Mouse (Mus musculus) liver, embryonic 12.5 days (tissue): Measurements from ENCODE around the gene Ngrn. TPM values are rescaled to one million over a fixed set of nuclear protein-coding genes. Genes with fewer than 3 reads are reported as not detected.

Source experiments
- ATAC-seq: fragments of 200-750 bp; cut with Nextera tagmentation; 2 replicates; pipeline ENCODE4 v1.8.0; 2017; ENCODE audit warnings: moderate number of reproducible peaks, mild to moderate bottlenecking, moderate library complexity
- H3K27ac ChIP-seq: fragments of 300-500 bp; sonication (generic); 2 replicates; pipeline ENCODE4 v1.5.1; 2016; ENCODE audit warnings: mild to moderate bottlenecking
- H3K27me3 ChIP-seq: fragments of 300-500 bp; sonication (generic); replicated peaks from 2 replicates; pipeline ENCODE4 v1.6.1; 2016; ENCODE audit warnings: mild to moderate bottlenecking, moderate library complexity
- H3K36me3 ChIP-seq: fragments of 300-500 bp; sonication (generic); 2 replicates; pipeline ENCODE4 v1.6.1; 2016; ENCODE audit warnings: mild to moderate bottlenecking, moderate library complexity
- H3K4me1 ChIP-seq: fragments of 300-500 bp; sonication (generic); 2 replicates; pipeline ENCODE4 v1.6.1; 2016
- H3K4me2 ChIP-seq: fragments of 300-500 bp; sonication (generic); 2 replicates; pipeline ENCODE4 v1.6.1; 2016; ENCODE audit warnings: mild to moderate bottlenecking, moderate library complexity
- H3K4me3 ChIP-seq: fragments of 300-500 bp; sonication (generic); 2 replicates; pipeline ENCODE4 v1.5.1; 2016; ENCODE audit warnings: mild to moderate bottlenecking, moderate library complexity
- H3K9ac ChIP-seq: fragments of 300-500 bp; sonication (generic); 2 replicates; pipeline ENCODE4 v1.6.1; 2016; ENCODE audit warnings: mild to moderate bottlenecking, moderate library complexity
- H3K9me3 ChIP-seq: fragments of 300-500 bp; sonication (generic); replicated peaks from 2 replicates; pipeline ENCODE4 v1.6.1; 2016; ENCODE audit warnings: mild to moderate bottlenecking, moderate library complexity
- whole genome bisulfite sequencing: fragments of 180-500 bp; shearing (Covaris S2); methylation state at CpG from one replicate; pipeline ENCODE4 v1.1.7; 2016; ENCODE audit not compliant: insufficient replicate concordance; 5-methylcytosine and 5-hydroxymethylcytosine counted together
- polyA plus RNA-seq: library from polyadenylated mRNA; unstranded; fragments of >200 nt; fragmentation: Nextera tagmentation; extraction: Ambion mirVana; gene quantifications from 2 replicates; pipeline ENCODE4 v1.2.1, GENCODE M21; 2016

Gene Ngrn
- polyA plus RNA-seq, 1 experiment from 2014 or later = 45.6 TPM

DNA sequence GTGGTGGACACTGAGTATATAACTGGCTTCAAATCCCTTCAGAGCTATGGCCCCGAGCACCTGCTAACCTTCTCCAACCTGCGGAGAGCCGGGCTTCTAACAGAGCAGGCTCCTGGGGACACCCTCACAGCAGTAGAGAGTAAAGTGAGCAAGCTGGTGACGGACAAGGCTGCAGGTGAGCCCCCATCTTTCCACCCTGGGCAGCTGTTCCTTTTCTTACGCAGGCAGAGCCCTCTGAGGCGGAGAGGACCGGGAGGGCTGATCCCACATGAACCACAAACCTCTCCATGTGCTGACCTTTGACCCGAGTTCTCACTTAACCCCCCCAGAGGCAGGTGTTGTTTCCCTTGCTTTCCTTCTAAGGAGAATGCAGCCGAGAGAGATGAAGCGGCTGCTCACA, 26.7 kb downstream of the Ngrn start:
- peaks cover 82% of the 10 kb centered on the region for H3K36me3 ChIP-seq

DNA sequence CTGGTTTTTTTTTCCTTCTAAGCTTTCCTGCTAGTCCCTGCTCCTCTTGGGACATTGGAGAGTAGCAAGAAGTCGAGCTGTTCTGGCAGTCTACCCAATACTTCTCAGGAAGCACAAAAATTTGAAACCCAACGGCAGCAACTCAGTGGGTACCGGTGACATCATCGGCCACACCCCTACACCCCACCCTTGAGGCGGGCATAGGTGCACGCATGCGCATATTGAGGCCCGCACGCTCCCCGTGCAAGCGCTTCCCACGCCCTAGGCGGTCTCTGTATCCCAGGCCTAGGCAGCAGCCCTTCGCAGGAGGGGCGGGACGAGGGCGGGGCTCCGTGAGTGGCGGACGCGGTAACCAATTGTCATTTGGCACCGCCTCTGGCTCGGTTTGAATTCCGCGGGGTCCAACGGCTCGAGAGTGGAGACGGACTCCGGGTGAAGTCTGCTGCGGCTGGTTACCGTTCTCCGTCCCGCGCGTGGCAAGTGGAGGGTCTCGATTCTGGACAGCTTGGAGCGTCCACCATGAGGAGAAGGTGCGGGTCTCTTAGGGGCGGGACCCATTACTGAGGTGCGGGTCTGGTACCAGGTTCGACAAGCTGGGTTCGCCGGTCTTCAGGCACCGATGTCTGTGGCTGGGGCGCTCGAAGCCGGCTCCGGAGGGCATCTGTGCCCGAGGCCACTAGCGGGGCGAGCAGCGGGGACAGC, 33.2 kb downstream of the Ngrn start, which contains the start of gene Prc1:
Prc1 (plus strand) TSS at position 389 of the 702 bp plus-strand sequence.
- WGBS = under 1% methylated on average over 52 of the region's 52 CpGs
- H3K4me2 ChIP-seq = peak within 1 kb of the TSS; percentile 71
- H3K36me3 ChIP-seq = peaks cover 53% of the 10 kb centered on the region
- peaks cover 61% of the 10 kb centered on the region for H3K4me1 ChIP-seq
- H3K9ac ChIP-seq = peak within 1 kb of the TSS; percentile 95
- peak within 1 kb of the TSS; percentile 89 for H3K4me3 ChIP-seq
- ATAC-seq = peak; percentile 99
- H3K27me3 ChIP-seq = no peaks in the 10 kb centered on the region
- no peaks in the 10 kb centered on the region for H3K9me3 ChIP-seq
- peak within 1 kb of the TSS; percentile 93 for H3K27ac ChIP-seq

More for the DNA sequence above, 26.7 kb downstream of the Ngrn start:
- no peak overlapping the region for H3K27ac ChIP-seq
- no peak overlapping the region for H3K4me2 ChIP-seq
- no peak overlapping the region for H3K4me3 ChIP-seq
- WGBS = 79% methylated on average over 10 of the region's 10 CpGs
- H3K9ac ChIP-seq = no peak overlapping the region
- peaks cover 26% of the 10 kb centered on the region for H3K4me1 ChIP-seq
- no peaks in the 10 kb centered on the region for H3K27me3 ChIP-seq
- 0 out of 2 replicates have a peak, but pooled peaks have one; percentile 24 for ATAC-seq
- no peaks in the 10 kb centered on the region for H3K9me3 ChIP-seq

DNA sequence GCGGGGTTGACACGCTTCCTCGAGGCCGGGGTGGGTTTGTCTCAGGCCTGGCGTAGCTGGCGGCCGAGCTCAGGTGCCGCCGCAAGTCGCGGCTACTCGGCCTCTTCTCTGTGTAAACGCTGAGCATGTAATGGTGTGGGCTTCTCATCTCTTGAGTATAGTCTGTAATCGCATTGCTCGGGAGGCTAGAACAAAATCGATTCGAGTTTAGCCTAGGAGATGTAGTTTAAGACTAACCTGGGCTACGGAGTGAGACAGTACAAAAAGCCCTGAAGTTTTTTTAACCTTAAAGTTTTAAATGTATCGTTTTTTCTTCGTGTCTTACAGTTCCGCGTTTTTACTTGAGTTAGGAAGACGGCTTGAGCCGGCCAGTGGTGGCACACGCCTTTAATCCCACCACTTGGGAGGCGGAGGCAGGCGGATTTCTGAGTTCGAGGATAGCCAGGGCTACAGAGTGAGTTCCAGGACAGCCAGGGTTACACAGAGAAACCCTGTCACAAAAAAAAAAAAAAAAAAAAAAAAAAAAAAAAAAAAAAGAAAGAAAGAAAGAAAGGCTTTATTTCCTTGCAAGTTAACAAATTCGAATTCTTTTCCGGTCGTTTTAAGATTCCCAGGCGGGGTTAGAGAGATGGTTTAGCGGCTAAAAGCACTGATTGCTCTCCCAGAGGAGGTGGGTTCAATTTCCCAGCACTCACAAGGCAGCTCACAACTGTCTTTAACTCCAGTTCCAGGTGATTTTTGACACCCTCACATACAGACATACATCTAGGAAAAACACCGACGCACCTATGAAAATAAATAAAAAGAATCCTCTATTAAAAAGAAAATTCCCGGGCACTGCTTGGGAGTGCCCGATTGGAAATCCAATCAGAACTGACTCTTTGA, 34.0 kb downstream of the Ngrn start:
- Histone ChIP-seq H3K36me3 (peaks cover 56% of the 10 kb centered on the region), H3K27me3 (no peaks in the 10 kb centered on the region), H3K9ac (peak overlapping the region; percentile 95), H3K4me3 (peak overlapping the region; percentile 89), H3K27ac (peak overlapping the region; percentile 89), H3K4me2 (peak overlapping the region; percentile 71), H3K4me1 (peaks cover 69% of the 10 kb centered on the region), H3K9me3 (no peaks in the 10 kb centered on the region)
- peak; percentile 30; the same call in 1 of the 2 replicates for ATAC-seq
- 8% methylated on average over 37 of the region's 37 CpGs for WGBS

DNA sequence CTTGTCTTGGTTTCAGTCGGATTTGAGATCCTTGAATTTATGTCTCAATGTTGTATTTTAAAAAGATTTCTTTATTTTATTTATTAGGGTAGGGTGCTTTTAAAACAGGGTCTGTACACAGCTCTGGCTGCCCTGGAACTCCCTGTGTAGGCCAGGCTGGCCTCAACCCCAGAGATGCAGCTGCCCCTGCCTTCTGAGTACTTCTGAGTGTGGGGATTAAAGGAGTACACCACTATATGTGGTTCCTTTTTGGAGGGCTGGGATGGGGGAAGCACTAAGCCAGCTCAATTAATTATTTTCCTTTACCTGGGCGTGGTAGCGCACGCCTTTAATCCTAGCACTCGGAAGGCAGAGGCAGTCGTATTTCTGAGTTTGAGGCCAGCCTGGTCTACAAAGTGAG, 35.4 kb downstream of the Ngrn start:
- Histone ChIP-seq H3K27me3 (no peaks in the 10 kb centered on the region), H3K4me3 (peak overlapping the region; percentile 89), H3K9ac (peak overlapping the region; percentile 95), H3K27ac (no peak overlapping the region), H3K4me1 (peaks cover 70% of the 10 kb centered on the region), H3K36me3 (peaks cover 57% of the 10 kb centered on the region), H3K9me3 (no peaks in the 10 kb centered on the region), H3K4me2 (peak overlapping the region; percentile 71)
- WGBS = 83% methylated on average over 6 of the region's 6 CpGs
- ATAC-seq = no peak

DNA sequence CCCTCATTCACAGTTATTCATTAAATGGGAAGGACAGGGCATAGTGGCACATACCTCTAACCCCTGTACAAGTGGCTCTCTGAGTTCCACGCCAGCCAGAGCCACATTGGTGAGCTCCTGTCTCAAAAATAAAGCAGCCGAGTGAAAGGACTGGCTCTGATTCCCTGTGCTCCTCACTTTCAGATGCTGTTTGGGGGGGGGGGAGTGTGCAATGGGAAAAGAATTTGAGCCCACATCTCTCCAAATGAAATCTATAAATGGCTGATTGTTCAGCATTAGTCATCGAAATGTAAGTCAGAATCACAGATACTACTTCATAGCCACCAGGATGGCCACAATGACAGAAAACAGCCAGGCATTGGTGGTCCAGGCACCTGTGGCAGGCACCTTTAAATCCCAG, 36.0 kb downstream of the Ngrn start:
- Histone ChIP-seq H3K9ac (peak overlapping the region; percentile 95), H3K9me3 (no peaks in the 10 kb centered on the region), H3K27ac (no peak overlapping the region; the same call in 1 of the 2 replicates), H3K4me2 (peak overlapping the region; percentile 71), H3K27me3 (no peaks in the 10 kb centered on the region), H3K4me1 (peaks cover 70% of the 10 kb centered on the region), H3K36me3 (peaks cover 63% of the 10 kb centered on the region), H3K4me3 (peak overlapping the region; percentile 89)
- 92% methylated on average over 3 of the region's 3 CpGs for WGBS
- ATAC-seq = no peak

DNA sequence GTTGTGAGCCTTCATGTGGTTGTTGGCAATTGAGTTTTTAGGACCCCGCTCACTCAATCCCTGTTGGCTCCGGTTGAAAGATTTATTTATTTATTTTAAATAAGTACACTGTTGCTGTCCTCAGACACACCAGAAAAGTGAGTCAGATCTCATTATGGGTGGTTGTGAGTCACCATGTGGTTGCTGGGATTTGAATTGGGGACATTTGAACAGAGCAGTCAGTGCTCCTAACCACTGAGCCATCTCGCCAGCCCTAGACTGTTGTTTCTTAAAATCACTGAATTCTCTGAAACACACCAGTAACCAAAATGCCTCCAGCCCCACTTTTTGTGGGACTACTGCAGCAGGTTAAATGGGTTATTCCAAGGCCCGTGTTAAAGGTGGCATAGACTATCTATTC, 37.7 kb downstream of the Ngrn start:
- Histone ChIP-seq H3K4me1 (peaks cover 52% of the 10 kb centered on the region), H3K9ac (no peak overlapping the region), H3K27ac (no peak overlapping the region), H3K4me2 (peak overlapping the region; percentile 71; the same call in 1 of the 2 replicates), H3K9me3 (no peaks in the 10 kb centered on the region), H3K27me3 (no peaks in the 10 kb centered on the region), H3K4me3 (no peak overlapping the region), H3K36me3 (peaks cover 79% of the 10 kb centered on the region)
- ATAC-seq = no peak
- WGBS = 92% methylated on average over 4 of the region's 4 CpGs

DNA sequence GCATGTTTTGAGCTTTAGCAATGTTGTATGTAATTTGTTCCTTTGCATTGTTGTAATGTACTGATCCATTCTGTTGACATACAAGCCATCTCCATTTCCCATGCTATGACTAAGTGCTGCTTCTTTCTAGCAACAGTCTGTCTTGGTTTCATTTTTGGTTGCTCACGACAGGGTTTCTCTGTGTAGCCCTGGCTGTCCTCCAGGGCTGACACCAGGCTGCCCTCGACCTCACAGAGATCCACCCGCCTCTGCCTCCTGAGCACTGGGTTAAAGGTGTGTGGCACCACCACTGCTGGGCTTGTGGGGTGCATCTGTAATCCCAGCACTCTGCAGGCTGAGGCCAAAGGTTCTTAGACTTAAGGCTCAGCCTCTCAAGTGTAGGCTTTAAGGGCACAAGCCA, 38.6 kb downstream of the Ngrn start:
- no peak overlapping the region for H3K9ac ChIP-seq
- no peak overlapping the region for H3K27ac ChIP-seq
- H3K4me2 ChIP-seq = peak overlapping the region; percentile 7; the same call in 1 of the 2 replicates
- WGBS = 88% methylated on average over 3 of the region's 3 CpGs
- no peak for ATAC-seq
- H3K27me3 ChIP-seq = no peaks in the 10 kb centered on the region
- H3K9me3 ChIP-seq = no peaks in the 10 kb centered on the region
- H3K4me1 ChIP-seq = peaks cover 51% of the 10 kb centered on the region
- H3K36me3 ChIP-seq = peaks cover 88% of the 10 kb centered on the region
- no peak overlapping the region for H3K4me3 ChIP-seq

DNA sequence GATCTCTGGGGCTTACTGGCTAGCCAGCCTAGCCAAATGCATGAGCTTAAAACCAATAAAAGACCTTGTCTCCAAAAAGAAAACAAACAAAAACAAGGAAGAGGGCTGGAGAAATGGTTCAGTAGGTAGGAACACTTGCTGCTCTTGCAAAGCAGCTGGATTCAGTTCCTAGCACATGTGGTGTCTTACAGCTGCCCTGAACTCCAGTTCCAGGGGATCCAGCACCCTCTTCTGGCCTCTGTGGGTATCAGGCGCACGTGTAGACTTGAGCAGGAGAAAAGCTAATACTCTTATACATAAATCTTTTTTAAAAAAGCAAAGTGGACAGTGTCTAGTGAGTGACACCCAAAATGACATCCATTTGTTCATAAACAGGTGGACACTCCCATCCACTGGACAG, 40.5 kb downstream of the Ngrn start:
- peaks cover 38% of the 10 kb centered on the region for H3K4me1 ChIP-seq
- H3K9ac ChIP-seq = no peak overlapping the region
- H3K4me2 ChIP-seq = no peak overlapping the region
- no peaks in the 10 kb centered on the region for H3K27me3 ChIP-seq
- H3K9me3 ChIP-seq = no peaks in the 10 kb centered on the region
- no peak for ATAC-seq
- peaks cover 99% of the 10 kb centered on the region for H3K36me3 ChIP-seq
- WGBS = 83% methylated on average over 2 of the region's 2 CpGs
- H3K4me3 ChIP-seq = no peak overlapping the region
- no peak overlapping the region for H3K27ac ChIP-seq

DNA sequence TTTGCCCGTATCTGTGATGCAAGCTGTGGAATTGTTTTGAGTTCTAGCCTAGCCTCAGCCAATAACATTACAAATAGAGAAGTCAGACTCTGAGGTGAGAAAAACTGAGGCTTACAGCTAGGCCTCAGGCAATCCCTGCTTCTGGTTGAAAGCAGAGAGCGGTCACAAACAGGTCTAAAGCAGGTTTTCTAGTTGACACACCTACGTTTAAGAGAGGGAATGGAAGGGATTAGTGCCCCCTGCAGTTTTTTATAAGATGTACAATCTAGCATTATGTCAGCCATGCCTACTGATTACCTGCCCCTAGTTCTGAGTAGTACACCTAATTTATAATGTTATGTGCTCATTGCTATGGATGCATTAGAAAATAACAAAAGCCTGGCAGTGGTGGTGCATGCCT, 46.8 kb downstream of the Ngrn start:
- Histone ChIP-seq H3K4me3 (no peak overlapping the region), H3K9me3 (no peaks in the 10 kb centered on the region), H3K9ac (no peak overlapping the region), H3K36me3 (peaks cover 100% of the 10 kb centered on the region), H3K4me1 (no peaks in the 10 kb centered on the region), H3K27me3 (no peaks in the 10 kb centered on the region), H3K27ac (no peak overlapping the region), H3K4me2 (no peak overlapping the region)
- no peak for ATAC-seq
- 89% methylated on average over 3 of the region's 3 CpGs for WGBS

DNA sequence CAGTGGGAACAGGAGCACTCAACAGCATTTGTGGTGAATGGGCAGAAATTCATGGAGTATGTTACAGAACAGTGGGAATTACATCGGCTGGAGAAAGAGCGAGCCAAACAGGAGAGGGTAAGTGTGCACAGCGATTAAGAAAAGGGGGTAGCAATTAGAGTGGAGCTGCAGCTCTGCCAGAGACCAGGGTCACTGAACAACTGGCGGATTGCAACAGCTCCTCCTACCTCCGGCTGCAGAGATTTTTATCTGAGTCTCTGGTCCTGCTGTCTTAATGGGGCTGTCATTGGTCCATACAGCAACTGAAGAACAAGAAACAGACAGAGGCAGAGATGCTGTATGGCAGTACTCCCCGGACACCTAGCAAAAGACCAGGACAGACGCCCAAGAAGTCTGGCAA, 49.8 kb downstream of the Ngrn start:
- H3K4me2 ChIP-seq = no peak overlapping the region
- no peaks in the 10 kb centered on the region for H3K9me3 ChIP-seq
- peaks cover 100% of the 10 kb centered on the region for H3K36me3 ChIP-seq
- H3K4me3 ChIP-seq = no peak overlapping the region
- WGBS = 81% methylated on average over 7 of the region's 7 CpGs
- H3K4me1 ChIP-seq = no peaks in the 10 kb centered on the region
- no peaks in the 10 kb centered on the region for H3K27me3 ChIP-seq
- H3K27ac ChIP-seq = no peak overlapping the region
- H3K9ac ChIP-seq = no peak overlapping the region
- no peak for ATAC-seq
